Comparison of ENCODE assay signal across 24 mouse cellular contexts in the genomic region with DNA sequence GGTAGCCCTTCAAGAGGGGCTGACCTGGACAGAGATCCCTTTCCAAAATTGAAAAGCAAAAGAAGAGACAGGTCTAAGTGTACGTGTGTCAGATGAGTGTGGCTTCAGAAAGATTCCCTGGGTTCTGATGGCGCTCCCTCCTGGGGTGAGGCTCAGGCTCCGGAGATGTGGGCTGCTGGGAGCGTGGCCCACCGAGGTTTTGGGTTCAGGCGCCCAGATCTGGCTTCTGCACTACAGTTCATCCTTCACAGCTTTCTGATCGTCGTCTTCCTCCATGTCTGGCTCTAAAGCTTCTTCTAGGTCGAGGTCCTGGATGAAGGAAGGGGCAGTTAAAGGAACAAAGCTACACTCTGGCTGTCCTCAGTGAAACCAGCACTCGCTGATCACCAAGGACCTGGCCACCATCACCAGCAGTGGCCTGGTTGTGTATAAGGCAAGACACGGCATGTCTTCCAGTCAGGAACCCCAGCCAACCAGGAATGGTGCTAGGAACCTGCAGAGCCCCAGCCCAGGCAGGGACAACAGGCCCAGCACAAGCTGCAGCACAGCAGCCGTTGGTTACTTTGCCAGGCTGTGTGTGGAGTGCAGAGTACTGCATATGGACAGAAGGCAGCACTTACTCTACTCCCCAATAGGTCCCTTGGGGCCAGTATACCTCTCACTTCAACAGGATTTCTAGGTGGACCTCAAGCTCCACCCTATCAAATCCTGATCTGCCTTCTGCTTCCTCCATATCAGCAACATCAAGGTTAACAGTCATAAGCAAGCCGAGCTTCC. TPM values are rescaled to one million over a fixed set of nuclear protein-coding genes. Genes with fewer than 3 reads are reported as not detected.
DNase-seq lines count a peak whose midpoint lies in the region; ATAC-seq and TF ChIP-seq lines count a peak whose summit lies in the region.
"Had no signal": no experiment of that assay in that cellular context is flagged by ENCODE, and none has a peak within 500 bp of the region (broad histone marks: within the 10 kb centered on the region; RNA-seq: fewer than 3 reads in every experiment).

No protein-coding gene starts in this region.

- 91% methylated on average over 13 of the region's 13 CpGs for WGBS in heart, embryonic 15.5 days

- intact Hi-C loops in gastrocnemius, adult 2 months (cut with DNase I): no loop called here

- DNase-seq in gastrocnemius, adult 2 months: peak; percentile 13
- no peak for DNase-seq in gastrocnemius, adult 8-10 months (ENCODE audit: low spot score in 2 of 2)
- no peak for DNase-seq in heart, adult 8-10 months (ENCODE audit: low spot score)
- no peak for DNase-seq in spleen, postnatal 10 days (ENCODE audit: low spot score in 2 of 2)
- DNase-seq: adrenal gland, postnatal 10 days; adrenal gland, postnatal 36 days; cerebellum, adult 18-20 months; cerebellum, adult 9-10 months; cerebellum, postnatal 14 days; gastrocnemius, postnatal 14 days; heart, adult 18-20 months; kidney, adult 18-20 months had no signal

- no peak overlapping the region for H3K4me2 ChIP-seq in heart, embryonic 15.5 days
- H3K4me2 ChIP-seq: forebrain, embryonic 12.5 days; forebrain, embryonic 15.5 days; heart, embryonic 13.5 days; hindbrain, embryonic 12.5 days; hindbrain, embryonic 15.5 days had no signal

- ATAC-seq in heart, embryonic 15.5 days (replicated peaks; ENCODE audit: insufficient number of reproducible peaks, insufficient read depth, low FRiP score, low read depth): 0 out of 2 replicates have a peak, but pooled peaks have one; percentile 31
- ATAC-seq: forebrain, embryonic 15.5 days; Patski had no signal

- no peak for TF ChIP-seq CTCF in gastrocnemius, adult 2 months (IDR thresholded peaks at IDR 0.05)
- no peak for TF ChIP-seq CTCF in ES-Bruce4 (IDR thresholded peaks at IDR 0.05; ENCODE audit: low read depth, low read length)

- peaks cover 72% of the 10 kb centered on the region for H3K36me3 ChIP-seq in heart, embryonic 15.5 days
- H3K36me3 ChIP-seq in ES-Bruce4 (ENCODE audit: control insufficient read depth, insufficient read depth, low read length, poor library complexity, severe bottlenecking): peaks cover 59% of the 10 kb centered on the region

- H3K9ac ChIP-seq in heart, embryonic 15.5 days: no peak overlapping the region
- no peak overlapping the region for H3K9ac ChIP-seq in ES-Bruce4 (ENCODE audit: low read depth, poor library complexity, severe bottlenecking)
- H3K9ac ChIP-seq: forebrain, embryonic 12.5 days; forebrain, embryonic 15.5 days; heart, embryonic 13.5 days; hindbrain, embryonic 12.5 days; hindbrain, embryonic 15.5 days had no signal

- no peak overlapping the region for H3K27ac ChIP-seq in gastrocnemius, adult 2 months
- H3K27ac ChIP-seq in heart, embryonic 15.5 days: no peak overlapping the region
- peak overlapping the region; percentile 17; the same call in 1 of the 2 replicates for H3K27ac ChIP-seq in ES-Bruce4 (ENCODE audit: insufficient read depth, low read length)
- H3K27ac ChIP-seq: forebrain, embryonic 12.5 days; forebrain, embryonic 15.5 days; heart, embryonic 13.5 days; hindbrain, embryonic 12.5 days; hindbrain, embryonic 15.5 days had no signal

- no peaks in the 10 kb centered on the region for H3K9me3 ChIP-seq in heart, embryonic 15.5 days (replicated peaks)
- no peaks in the 10 kb centered on the region for H3K9me3 ChIP-seq in ES-Bruce4 (replicated peaks; ENCODE audit: control insufficient read depth, insufficient read depth, low read length, poor library complexity, severe bottlenecking)
- H3K9me3 ChIP-seq: forebrain, embryonic 15.5 days; G1E; hindbrain, embryonic 12.5 days; hindbrain, embryonic 15.5 days had no signal

- H3K4me3 ChIP-seq in gastrocnemius, adult 2 months: no peak overlapping the region
- H3K4me3 ChIP-seq in heart, embryonic 15.5 days: no peak overlapping the region
- no peak overlapping the region for H3K4me3 ChIP-seq in ES-Bruce4 (ENCODE audit: low read depth, low read length)
- H3K4me3 ChIP-seq: forebrain, embryonic 12.5 days; forebrain, embryonic 15.5 days; heart, embryonic 13.5 days; hindbrain, embryonic 12.5 days; hindbrain, embryonic 15.5 days had no signal

- no peaks in the 10 kb centered on the region for H3K27me3 ChIP-seq in heart, embryonic 15.5 days
- H3K27me3 ChIP-seq in ES-Bruce4 (ENCODE audit: control insufficient read depth, insufficient read depth, low read length, poor library complexity, severe bottlenecking): no peaks in the 10 kb centered on the region
- H3K27me3 ChIP-seq: forebrain, embryonic 12.5 days; forebrain, embryonic 15.5 days; heart, embryonic 13.5 days; hindbrain, embryonic 12.5 days; hindbrain, embryonic 15.5 days; Patski had no signal

- TF ChIP-seq EP300 in ES-Bruce4 (IDR thresholded peaks at IDR 0.05; ENCODE audit: insufficient read depth, low read depth, low read length): no peak

- TF ChIP-seq POLR2A in ES-Bruce4 (IDR thresholded peaks at IDR 0.05; ENCODE audit: insufficient read depth, low read length): no peak

- H3K4me1 ChIP-seq in heart, embryonic 15.5 days (replicated peaks): no peaks in the 10 kb centered on the region
- no peaks in the 10 kb centered on the region for H3K4me1 ChIP-seq in ES-Bruce4 (ENCODE audit: control insufficient read depth, insufficient read depth, low read length)
- H3K4me1 ChIP-seq: forebrain, embryonic 12.5 days; forebrain, embryonic 15.5 days; heart, embryonic 13.5 days; hindbrain, embryonic 12.5 days; hindbrain, embryonic 15.5 days had no signal

RNA-seq across cellular contexts. Expression of gene Ppp1r27, which starts 10.2 kb away (rescaled TPM):
- total RNA-seq in gastrocnemius, adult 2 months (2021): 100 to 1,000 TPM; 188 to 418 TPM
- total RNA-seq in gastrocnemius, adult 8-10 months (2022): 100 to 1,000 TPM; 157 to 382 (median 178) TPM
- 0.50 and 7.6 TPM in 2 replicates for polyA plus RNA-seq in heart, embryonic 15.5 days (2015; fragmentation: Nextera tagmentation; extraction: Ambion mirVana)
- total RNA-seq in heart, adult 8-10 months (2022): under 1 TPM in 1 of 4 experiments, not detected in 3; 0.34 TPM
- polyA plus RNA-seq in ES-Bruce4 (2011; ENCODE audit: insufficient read depth, insufficient read length, low read depth, missing spikeins): not detected in 2 replicates
- total RNA-seq: G1E; heart, postnatal 25 days; hematopoietic stem cell, adult 5-6 weeks had no signal
- polyA plus RNA-seq: embryonic facial prominence, embryonic 11.5 days; forebrain, embryonic 12.5 days; G1E; heart, embryonic 13.5 days; hindbrain, embryonic 12.5 days; hindbrain, embryonic 15.5 days; Patski had no signal

RNA-seq across cellular contexts. Expression of gene Mcrip1, which starts 11.6 kb away (rescaled TPM):
- 10 to 100 TPM; 21.7 to 22.1 TPM for total RNA-seq in gastrocnemius, adult 2 months (2021)
- 10 to 100 TPM; 18.6 to 20.5 (median 20.1) TPM for total RNA-seq in gastrocnemius, adult 8-10 months (2022)
- 119 and 143 TPM in 2 replicates for polyA plus RNA-seq in heart, embryonic 15.5 days (2015; fragmentation: Nextera tagmentation; extraction: Ambion mirVana)
- total RNA-seq in heart, adult 8-10 months (2022): 10 to 100 TPM; 37.5 to 41.0 (median 38.5) TPM
- 46.4 and 53.4 TPM in 2 replicates for polyA plus RNA-seq in ES-Bruce4 (2011; ENCODE audit: insufficient read depth, insufficient read length, low read depth, missing spikeins)

RNA-seq across cellular contexts. Expression of gene P4hb, which starts 11.9 kb away (rescaled TPM):
- total RNA-seq in gastrocnemius, adult 2 months (2021): 100 to 1,000 TPM; 201 to 240 TPM
- total RNA-seq in gastrocnemius, adult 8-10 months (2022): 100 to 1,000 TPM; 162 to 245 (median 209) TPM
- 357 and 484 TPM in 2 replicates for polyA plus RNA-seq in heart, embryonic 15.5 days (2015; fragmentation: Nextera tagmentation; extraction: Ambion mirVana)
- total RNA-seq in heart, adult 8-10 months (2022): 100 to 1,000 TPM; 217 to 256 (median 229) TPM
- 326 and 338 TPM in 2 replicates for polyA plus RNA-seq in ES-Bruce4 (2011; ENCODE audit: insufficient read depth, insufficient read length, low read depth, missing spikeins)

RNA-seq across cellular contexts. Expression of gene Arhgdia, which starts 20.3 kb away (rescaled TPM):
- total RNA-seq in gastrocnemius, adult 2 months (2021): 10 to 100 TPM; 72.1 to 89.6 TPM
- total RNA-seq in gastrocnemius, adult 8-10 months (2022): 10 to 100 TPM; 74.3 to 86.2 (median 80.7) TPM
- polyA plus RNA-seq in heart, embryonic 15.5 days (2015; fragmentation: Nextera tagmentation; extraction: Ambion mirVana): 345 and 458 TPM in 2 replicates
- 100 to 1,000 TPM; 130 to 152 (median 141) TPM for total RNA-seq in heart, adult 8-10 months (2022)
- polyA plus RNA-seq in ES-Bruce4 (2011; ENCODE audit: insufficient read depth, insufficient read length, low read depth, missing spikeins): 269 and 298 TPM in 2 replicates

RNA-seq across cellular contexts. Expression of gene Gcgr, which starts 30.6 kb away (rescaled TPM):
- total RNA-seq in gastrocnemius, adult 2 months (2021): under 1 TPM in 1 of 2 experiments, not detected in 1; 0.33 TPM
- total RNA-seq in gastrocnemius, adult 8-10 months (2022): under 1 TPM in 1 of 4 experiments, not detected in 3; 0.29 TPM
- 2.7 and 2.8 TPM in 2 replicates for polyA plus RNA-seq in heart, embryonic 15.5 days (2015; fragmentation: Nextera tagmentation; extraction: Ambion mirVana)
- 1 to 10 TPM in 1 of 4 experiments, under 1 TPM in 3; 0.69 to 1.0 (median 0.78) TPM for total RNA-seq in heart, adult 8-10 months (2022)
- polyA plus RNA-seq in ES-Bruce4 (2011; ENCODE audit: insufficient read depth, insufficient read length, low read depth, missing spikeins): 0.65 TPM in 1 of 2 replicates, not detected in the other
- total RNA-seq: G1E; hematopoietic stem cell, adult 5-6 weeks had no signal
- polyA plus RNA-seq: G1E, Patski had no signal

Comparison
In these comparisons a context has a peak if more than half of its experiments do, and no peak if none do; other contexts are left out.
1. RNA of gene Ppp1r27, which starts 10.2 kb away (total RNA-seq): 188 to 418 TPM in gastrocnemius, adult 2 months and 157 to 382 TPM in gastrocnemius, adult 8-10 months; 0.34 TPM in heart, adult 8-10 months; every median in the first group is over 100 times any median in the second.